Mouse (Mus musculus) lung, postnatal 14 days (tissue): ENCODE data around the gene Vps72.
"Not testable (repeated sequence)": the region's sequence is repeated elsewhere in the genome, so short reads cannot be mapped to it uniquely, and the experiment has no call there.

Experiments
- DNase-seq: peaks from one replicate; pipeline ENCODE4 v3.0.0; 2021

The Vps72 gene

GRCm38 (mm10) chr3:95134133-95134532 lies 23.3 kb downstream of the Vps72 start:
- DNase-seq: not testable (repeated sequence)

GRCm38 (mm10) chr3:95135023-95135422 lies 24.2 kb downstream of the Vps72 start:
- DNase-seq: peak; percentile 74

- no peak for DNase-seq
These were observed 24.7 kb downstream of the Vps72 start for GRCm38 (mm10) chr3:95135433-95136052.

GRCm38 (mm10) chr3:95136336-95136735 lies 25.5 kb downstream of the Vps72 start:
- no peak for DNase-seq

GRCm38 (mm10) chr3:95139586-95140288 lies 28.9 kb downstream of the Vps72 start:
- DNase-seq: no peak

GRCm38 (mm10) chr3:95140289-95140595 lies 29.4 kb downstream of the Vps72 start:
- DNase-seq: no peak

- no peak for DNase-seq
These were observed 30.0 kb downstream of the Vps72 start for GRCm38 (mm10) chr3:95140795-95141194.

GRCm38 (mm10) chr3:95141474-95141873 lies 30.7 kb downstream of the Vps72 start:
- no peak for DNase-seq

- peak; percentile 49 for DNase-seq
These were observed 31.3 kb downstream of the Vps72 start, which contains the start of gene Tnfaip8l2 for GRCm38 (mm10) chr3:95141952-95142616. TSS of gene Tnfaip8l2 (minus strand) at chr3:95142360.

GRCm38 (mm10) chr3:95142617-95143011 lies 31.8 kb downstream of the Vps72 start:
- DNase-seq: peak; percentile 92

- no peak for DNase-seq
These were observed 37.1 kb downstream of the Vps72 start for GRCm38 (mm10) chr3:95147924-95148323.

GRCm38 (mm10) chr3:95153874-95154273 lies 43.1 kb downstream of the Vps72 start:
- DNase-seq: peak; percentile 54

- no peak for DNase-seq
These were observed 48.7 kb downstream of the Vps72 start for GRCm38 (mm10) chr3:95159511-95159986.

GRCm38 (mm10) chr3:95159987-95160963 lies 49.5 kb downstream of the Vps72 start, which contains the start of gene Sema6c:
TSS of gene Sema6c (plus strand) at chr3:95160457.
- DNase-seq: peak; percentile 88

- DNase-seq: no peak
These were observed 50.3 kb downstream of the Vps72 start for GRCm38 (mm10) chr3:95161041-95161551.

GRCm38 (mm10) chr3:95161618-95162344 lies 51.0 kb downstream of the Vps72 start:
- DNase-seq: no peak

GRCm38 (mm10) chr3:95162345-95162628 lies 51.5 kb downstream of the Vps72 start:
- no peak for DNase-seq

- no peak for DNase-seq
These were observed 52.8 kb downstream of the Vps72 start for GRCm38 (mm10) chr3:95163419-95164255.

GRCm38 (mm10) chr3:95164256-95164550 lies 53.4 kb downstream of the Vps72 start:
- no peak for DNase-seq

- DNase-seq: no peak
These were observed 54.0 kb downstream of the Vps72 start for GRCm38 (mm10) chr3:95164840-95165239.

- DNase-seq: no peak
These were observed 59.2 kb downstream of the Vps72 start for GRCm38 (mm10) chr3:95169996-95170395.
